Mouse (Mus musculus) ES-Bruce4 (cell line): ENCODE measurements at regions not wholly inside any gene's neighbourhood (a gene's known extent, or its start where the extent isn't known, plus 50 kb on each side); places are given as distances from the start of the nearest gene placed in this dataset.

Experiments
- CTCF ChIP-seq: IDR thresholded peaks from one replicate; pipeline ENCODE4 v1.8.1; 2011; ENCODE audit warnings: low read depth, low read length
- EP300 ChIP-seq: IDR thresholded peaks from 2 replicates; pipeline ENCODE4 v1.6.1; 2011; ENCODE audit warnings: low read depth, low read length; ENCODE audit not compliant: insufficient read depth
- POLR2A ChIP-seq: IDR thresholded peaks from one replicate; pipeline ENCODE4 v1.8.1; 2011; ENCODE audit warnings: low read length; ENCODE audit not compliant: insufficient read depth

GRCm38 (mm10) chr1:127009699-127010098, 179.1 kb upstream of the Nckap5 start:
- TF ChIP-seq CTCF, result no peak
- no peak for TF ChIP-seq POLR2A
- TF ChIP-seq EP300, result no peak
